In genomic region chr19:34737916-34738315, GRCm38 (mm10) we compare ENCODE assay signal across 33 mouse cellular contexts.
"Had no signal": no experiment of that assay in that cellular context is flagged by ENCODE, and none has a peak within 500 bp of the region (broad histone marks: within the 10 kb centered on the region; RNA-seq: fewer than 3 reads in every experiment).

No protein-coding gene starts in this region.

- H3K4me2 ChIP-seq: heart, embryonic 12.5 days; heart, embryonic 13.5 days; heart, embryonic 15.5 days; hindbrain, embryonic 12.5 days; hindbrain, embryonic 13.5 days; hindbrain, embryonic 14.5 days; hindbrain, embryonic 15.5 days; intestine, embryonic 15.5 days; kidney, embryonic 15.5 days had no signal

- H3K4me3 ChIP-seq: heart, embryonic 12.5 days; heart, embryonic 13.5 days; heart, embryonic 15.5 days; hindbrain, embryonic 10.5 days; hindbrain, embryonic 12.5 days; hindbrain, embryonic 13.5 days; hindbrain, embryonic 15.5 days; intestine, embryonic 15.5 days; kidney, embryonic 15.5 days; layer of hippocampus, adult 2 months; left cerebral cortex, adult 2 months had no signal

- H3K27me3 ChIP-seq: heart, embryonic 12.5 days; heart, embryonic 13.5 days; heart, embryonic 15.5 days; hindbrain, embryonic 12.5 days; hindbrain, embryonic 13.5 days; hindbrain, embryonic 15.5 days; intestine, embryonic 15.5 days; kidney, embryonic 15.5 days had no signal

- ATAC-seq: hindbrain, embryonic 16.5 days; hindbrain, postnatal 0 days; inflammation-experienced regulatory T-cells, adult 6 months; intestine, embryonic 15.5 days; intestine, embryonic 16.5 days; intestine, postnatal 0 days had no signal

- H3K36me3 ChIP-seq: heart, embryonic 13.5 days; heart, embryonic 15.5 days; hindbrain, embryonic 10.5 days; hindbrain, embryonic 12.5 days; hindbrain, embryonic 13.5 days; hindbrain, embryonic 15.5 days; intestine, embryonic 15.5 days; kidney, embryonic 15.5 days had no signal

- H3K27ac ChIP-seq: heart, embryonic 13.5 days; heart, embryonic 15.5 days; hindbrain, embryonic 10.5 days; hindbrain, embryonic 12.5 days; hindbrain, embryonic 13.5 days; hindbrain, embryonic 14.5 days; hindbrain, embryonic 15.5 days; hindbrain, postnatal 0 days; intestine, embryonic 15.5 days; kidney, embryonic 15.5 days; kidney, postnatal 0 days; layer of hippocampus, adult 2 months; left cerebral cortex, adult 2 months had no signal

- DNase-seq: heart, postnatal 10 days; heart, postnatal 36 days; heart, postnatal 4 days; kidney, adult 11 months; kidney, adult 18-20 months; kidney, adult 2 months; kidney, adult 8-10 months; kidney, adult 9 months; kidney, postnatal 10 days; kidney, postnatal 14 days; kidney, postnatal 25 days; kidney, postnatal 36 days; kidney, postnatal 4 days; layer of hippocampus, adult 9-11 months; layer of hippocampus, postnatal 36 days had no signal

- H3K4me1 ChIP-seq: hindbrain, embryonic 10.5 days; hindbrain, embryonic 12.5 days; hindbrain, embryonic 13.5 days; hindbrain, embryonic 15.5 days; intestine, embryonic 15.5 days; kidney, embryonic 15.5 days had no signal

- H3K9me3 ChIP-seq: heart, embryonic 12.5 days; heart, embryonic 13.5 days; heart, embryonic 15.5 days; hindbrain, embryonic 10.5 days; hindbrain, embryonic 12.5 days; hindbrain, embryonic 13.5 days; hindbrain, embryonic 15.5 days; intestine, embryonic 15.5 days; kidney, embryonic 15.5 days had no signal

- H3K9ac ChIP-seq: heart, embryonic 12.5 days; heart, embryonic 13.5 days; heart, embryonic 15.5 days; hindbrain, embryonic 12.5 days; hindbrain, embryonic 13.5 days; hindbrain, embryonic 14.5 days; hindbrain, embryonic 15.5 days; intestine, embryonic 15.5 days; kidney, embryonic 15.5 days had no signal
